Mouse (Mus musculus): ENCODE data around the gene Pdp2.

Pdp2 gene

DNA sequence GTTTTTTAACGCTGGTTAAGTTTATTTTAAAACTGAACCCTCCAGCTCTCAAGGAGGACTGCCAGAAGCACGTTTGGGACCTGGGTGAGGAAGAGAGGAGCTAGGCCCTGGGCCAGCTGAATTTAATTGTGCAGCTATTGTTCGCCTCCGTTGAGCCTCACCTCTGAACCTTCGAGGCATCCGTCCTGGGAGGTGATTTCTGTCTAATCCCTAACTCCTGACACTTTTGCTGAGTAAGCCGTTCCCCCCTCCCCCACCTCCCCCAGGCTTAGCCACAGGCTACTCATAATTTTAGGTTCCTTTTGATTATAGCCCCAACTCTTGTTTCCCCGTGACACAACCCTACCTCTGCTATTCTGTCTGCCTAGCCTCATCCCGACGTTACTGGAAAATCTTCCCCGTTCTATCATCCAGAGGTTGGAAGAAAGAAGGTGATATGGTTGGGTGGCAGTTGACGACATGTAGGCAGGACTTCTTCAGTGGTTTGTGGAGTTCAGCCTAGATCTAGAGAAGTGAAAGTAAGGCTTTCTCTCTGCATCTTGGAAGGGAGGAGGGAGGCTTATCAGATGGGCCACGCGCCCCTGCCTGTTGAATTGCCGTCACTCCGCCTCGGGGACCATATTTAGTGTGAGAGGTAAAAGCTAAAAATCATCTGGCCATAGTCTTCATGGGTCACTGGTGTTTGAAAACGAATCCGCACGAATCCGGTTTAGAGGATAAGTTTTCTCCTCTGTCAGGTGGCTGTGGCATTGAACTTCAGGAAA lies 4.7 kb downstream of the Pdp2 start:
- DNase-seq (ENCODE audit: low read depth, low spot score) = no peak

DNA sequence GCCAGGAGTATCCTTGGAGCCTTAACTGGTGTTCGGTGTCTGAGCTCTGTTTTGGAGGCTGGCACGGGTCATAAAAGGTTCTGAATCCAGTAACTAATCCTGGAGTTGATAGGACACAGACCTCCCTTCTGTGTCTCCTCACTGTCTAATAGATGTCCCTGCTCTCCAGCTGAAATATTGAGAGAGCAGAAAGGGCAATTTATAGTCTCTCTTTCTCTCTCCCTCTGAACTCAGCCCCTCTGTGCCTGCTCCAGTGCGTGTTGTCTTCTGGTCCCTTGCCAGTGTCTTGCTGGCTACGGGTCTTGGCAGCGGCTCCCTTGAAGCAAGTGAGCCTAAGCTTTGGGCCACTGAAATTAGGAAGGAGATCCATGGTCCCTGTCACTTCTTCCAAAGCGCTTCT lies 6.4 kb downstream of the Pdp2 start:
- no peak for DNase-seq (ENCODE audit: low read depth, low spot score)

DNA sequence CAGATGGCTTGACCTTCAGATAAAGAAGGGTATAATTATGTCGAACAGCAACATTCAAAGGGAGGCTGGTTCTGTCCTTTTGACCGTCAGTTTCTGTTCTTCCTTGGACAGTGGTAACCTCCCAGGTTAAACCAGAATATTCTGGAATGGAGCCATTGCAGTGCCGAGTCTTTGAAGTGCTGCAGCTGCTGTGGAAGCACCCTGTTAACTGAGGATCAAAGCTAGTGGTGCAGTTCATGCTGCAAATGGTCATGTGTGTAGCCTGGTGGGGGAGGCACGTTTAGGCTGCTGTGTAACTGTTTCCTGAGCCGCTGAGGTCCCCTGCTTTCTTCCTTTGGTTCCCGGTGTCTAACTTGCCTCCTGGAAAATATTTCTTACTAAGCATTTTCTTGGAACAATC lies 7.2 kb downstream of the Pdp2 start:
- no peak for DNase-seq (ENCODE audit: low read depth, low spot score)

DNA sequence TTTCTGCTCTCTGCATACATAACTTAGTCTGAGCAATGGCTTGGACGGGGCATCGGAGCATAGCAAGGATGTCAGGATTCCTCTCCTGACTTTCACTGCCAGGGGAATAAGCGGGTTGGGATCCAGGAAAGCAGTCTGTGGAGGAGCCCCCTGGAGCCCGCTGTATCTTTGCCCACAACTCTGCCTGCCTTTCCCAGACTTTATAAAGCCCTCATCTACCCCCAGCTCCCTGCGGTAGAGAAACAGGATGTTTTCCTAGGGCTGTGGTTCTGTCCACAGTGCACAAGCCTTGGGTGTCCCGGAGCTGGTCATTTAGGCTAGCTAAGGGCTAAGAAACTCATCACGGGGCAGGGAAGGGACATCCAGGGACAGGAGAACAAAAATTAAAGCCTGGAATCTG lies 10.1 kb downstream of the Pdp2 start:
- DNase-seq (ENCODE audit: low read depth, low spot score) = no peak

DNA sequence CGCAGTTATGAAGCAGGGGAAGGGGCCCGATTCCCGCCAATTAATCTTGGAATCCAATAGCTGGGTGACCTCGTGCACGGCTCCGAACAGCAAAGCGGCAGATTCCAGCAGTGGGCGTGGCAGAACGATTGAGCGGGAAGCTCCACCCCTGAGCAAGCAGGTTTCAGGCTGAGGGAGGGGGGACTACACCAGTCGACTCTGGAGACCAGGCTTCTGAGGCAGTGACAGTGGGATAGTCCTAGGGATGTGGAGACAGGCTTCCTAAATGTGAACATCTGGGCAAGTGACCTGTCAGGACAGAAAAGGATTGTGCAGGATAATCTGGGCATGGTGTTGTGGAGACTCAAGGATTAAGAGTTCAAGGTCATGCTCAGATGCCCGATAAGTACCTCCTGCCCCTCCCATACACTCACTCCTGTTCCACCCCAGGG lies 10.7 kb downstream of the Pdp2 start:
- peak; percentile 16 for DNase-seq (ENCODE audit: low read depth, low spot score)

DNA sequence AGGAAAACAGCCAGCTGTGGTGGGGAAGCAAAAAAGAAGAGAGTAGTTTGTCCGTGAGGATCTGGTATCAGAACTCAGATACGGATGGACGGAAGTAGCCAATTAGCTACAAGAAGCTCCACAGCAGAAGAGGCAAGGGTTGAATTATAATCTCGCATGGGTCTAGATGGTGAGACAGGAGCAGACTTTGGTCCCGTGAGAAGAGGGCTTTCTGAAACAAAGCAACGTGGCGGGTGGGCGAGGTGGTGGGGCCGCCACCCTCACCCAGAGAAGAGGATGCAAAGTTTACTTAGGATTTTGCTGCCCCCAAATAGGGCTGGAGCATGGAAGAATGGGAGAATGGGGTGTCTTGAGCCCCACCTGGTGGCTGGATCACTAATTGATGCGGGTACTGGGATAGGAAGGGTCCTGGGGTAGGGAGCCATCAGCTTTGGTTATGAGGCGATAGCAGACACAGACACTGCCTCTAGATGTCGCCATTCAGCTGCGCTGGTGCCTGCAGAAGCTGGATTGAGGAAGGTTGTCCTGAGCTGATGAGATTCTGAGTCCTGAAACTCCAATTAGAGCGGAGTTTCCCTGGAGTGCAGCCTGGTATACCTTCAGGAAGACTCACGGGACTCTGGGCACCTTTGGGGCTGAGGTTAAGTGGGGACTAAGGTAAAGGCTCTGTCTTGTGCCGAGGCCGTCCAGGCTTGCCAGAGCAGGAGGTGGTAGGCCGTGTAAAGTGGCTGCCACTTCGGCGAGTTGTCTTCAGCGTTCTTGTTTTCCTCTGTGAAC lies 11.4 kb downstream of the Pdp2 start:
- DNase-seq (ENCODE audit: low read depth, low spot score) = peak; percentile 76

DNA sequence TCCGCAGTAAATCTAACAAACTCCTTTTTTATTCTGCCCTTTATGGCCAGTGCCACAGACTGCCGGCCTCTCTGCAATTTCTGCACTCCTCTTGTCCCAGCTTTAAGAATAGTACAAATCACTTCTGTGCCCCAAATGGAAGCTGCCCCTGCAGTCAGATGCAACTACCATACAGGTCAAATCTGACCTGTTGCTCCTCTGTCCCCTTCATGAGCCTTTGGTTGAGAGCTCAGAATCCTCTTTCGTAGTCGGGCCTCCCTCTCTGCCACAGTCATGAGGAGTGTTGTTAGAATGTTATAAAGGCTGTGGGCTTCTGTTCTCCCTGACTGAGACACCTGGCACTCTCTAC lies 12.0 kb downstream of the Pdp2 start:
- DNase-seq (ENCODE audit: low read depth, low spot score) = no peak

DNA sequence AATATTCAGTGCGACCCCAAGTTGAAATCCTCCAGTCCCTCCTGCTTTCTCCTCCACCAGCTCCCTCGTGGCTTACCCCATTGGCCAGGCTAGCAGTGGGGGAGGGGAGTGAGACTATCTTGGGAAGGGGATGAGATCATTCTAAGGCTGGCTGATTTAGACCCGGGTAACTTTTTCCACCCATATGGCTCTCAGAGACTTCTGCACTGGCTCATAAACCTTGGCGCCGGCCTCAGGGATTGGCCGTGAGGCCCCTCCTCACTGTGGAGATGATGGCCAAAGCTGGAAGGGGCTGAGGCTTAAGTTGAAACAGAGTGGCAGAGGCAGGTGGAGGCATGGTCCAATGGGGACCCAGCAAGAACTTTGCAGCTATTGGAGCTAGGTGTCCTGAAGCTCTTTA lies 15.1 kb downstream of the Pdp2 start:
- DNase-seq (ENCODE audit: low read depth, low spot score) = no peak

DNA sequence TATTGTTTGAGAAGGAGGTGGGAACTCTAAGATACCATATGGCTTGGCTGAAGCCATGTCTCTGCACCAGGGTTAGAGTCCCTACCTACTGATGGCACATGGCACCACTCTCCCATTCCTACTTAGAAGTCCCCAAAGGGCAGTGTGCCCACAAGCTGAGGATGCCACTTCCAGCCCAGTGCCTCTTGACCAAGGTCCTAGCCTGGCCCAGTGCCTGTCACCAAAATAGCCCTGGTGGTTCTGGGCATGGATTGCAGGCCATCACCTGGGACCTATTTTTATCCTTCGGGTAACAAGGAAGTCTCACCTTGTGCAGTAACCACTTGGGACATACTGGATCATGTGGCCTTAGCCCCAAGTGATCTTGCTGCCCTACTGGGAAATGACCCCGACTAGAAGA lies 16.7 kb downstream of the Pdp2 start:
- no peak for DNase-seq (ENCODE audit: low read depth, low spot score)

DNA sequence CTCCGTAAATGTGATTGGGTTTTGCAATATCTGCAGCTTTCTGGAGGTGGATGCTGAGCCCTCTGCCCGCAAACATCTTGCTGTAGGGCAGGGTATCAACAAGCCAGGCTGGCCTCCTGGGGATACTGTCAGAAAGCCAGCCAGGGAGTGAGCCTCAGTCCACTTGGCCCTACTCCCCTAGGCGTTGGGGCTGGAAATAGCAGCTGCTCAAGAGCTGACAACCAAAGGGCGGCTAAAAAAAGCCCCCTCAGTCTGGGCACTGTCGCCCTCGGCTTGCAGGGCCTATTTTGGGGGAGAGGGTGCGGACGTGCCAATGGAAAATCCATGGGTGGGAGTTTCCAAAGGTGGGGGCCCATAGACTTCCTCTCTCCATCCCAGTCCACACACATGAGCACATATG lies 18.0 kb downstream of the Pdp2 start:
- DNase-seq (ENCODE audit: low read depth, low spot score) = no peak

DNA sequence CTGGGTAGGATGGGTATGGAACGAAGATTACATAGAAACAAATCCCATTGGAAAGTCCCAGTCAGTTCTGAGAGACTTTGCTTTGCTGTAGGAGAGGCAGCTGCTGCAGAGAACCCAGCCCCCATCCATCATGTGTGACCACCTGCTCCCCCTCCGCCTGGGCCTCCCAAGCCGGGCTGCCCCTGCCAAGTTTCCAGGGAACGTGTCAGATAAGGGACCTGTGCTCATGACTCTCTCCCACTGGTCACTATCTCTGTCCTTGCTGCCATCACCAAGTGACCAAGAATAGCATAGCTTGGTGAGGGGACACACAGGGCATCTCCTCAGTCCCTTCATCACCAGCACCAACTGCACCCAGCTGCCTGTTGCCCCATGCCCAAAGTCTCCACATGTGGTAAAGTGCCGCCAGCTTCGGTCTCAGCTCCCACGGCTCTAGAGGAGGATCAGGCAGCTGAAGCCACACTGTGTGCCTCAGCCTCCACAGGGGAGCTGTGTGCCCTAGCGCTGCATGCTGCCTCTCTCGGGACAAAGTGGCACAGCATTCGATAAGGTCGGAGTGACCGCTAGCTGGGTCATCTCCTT lies 19.0 kb downstream of the Pdp2 start:
- no peak for DNase-seq (ENCODE audit: low read depth, low spot score)

DNA sequence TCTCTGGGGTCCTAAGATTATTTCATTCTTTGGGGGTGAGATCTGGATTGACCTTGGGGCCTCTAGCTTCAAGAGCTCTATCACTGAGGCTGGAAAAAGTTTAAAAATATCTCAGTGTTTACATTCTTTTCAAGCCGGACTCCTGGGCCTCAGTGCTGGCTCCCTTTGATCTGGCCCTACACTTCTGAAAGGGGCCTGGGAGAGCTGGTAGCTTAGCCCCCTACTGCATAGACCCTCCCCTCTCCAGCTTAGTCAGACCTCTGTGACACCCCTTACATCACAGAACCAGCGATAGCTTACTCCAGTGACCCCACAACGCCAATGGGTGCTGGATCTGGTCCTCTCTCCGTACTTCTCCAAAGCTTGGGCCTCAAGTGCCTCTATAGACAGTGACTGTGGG lies 20.4 kb downstream of the Pdp2 start:
- no peak for DNase-seq (ENCODE audit: low read depth, low spot score)

DNA sequence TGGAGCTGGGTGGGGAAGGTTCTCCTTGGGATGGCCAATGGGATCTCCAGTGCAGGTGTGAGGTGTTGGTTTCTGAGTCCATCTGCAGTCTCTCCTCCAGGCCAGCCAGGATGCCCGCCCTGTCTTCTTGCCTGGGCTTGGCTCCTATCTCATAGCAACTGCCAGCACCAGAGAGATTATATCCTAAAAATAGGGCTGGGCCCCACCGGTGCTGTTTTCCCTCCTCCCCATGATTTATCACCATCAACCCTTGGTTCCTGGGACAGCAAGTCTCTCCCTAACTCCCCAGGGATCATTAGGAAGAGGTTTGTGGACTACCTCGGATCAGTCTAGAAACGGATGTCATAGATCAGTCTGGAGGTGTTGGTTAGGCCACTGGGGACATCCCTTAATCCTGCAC lies 21.9 kb downstream of the Pdp2 start:
- DNase-seq (ENCODE audit: low read depth, low spot score) = no peak

DNA sequence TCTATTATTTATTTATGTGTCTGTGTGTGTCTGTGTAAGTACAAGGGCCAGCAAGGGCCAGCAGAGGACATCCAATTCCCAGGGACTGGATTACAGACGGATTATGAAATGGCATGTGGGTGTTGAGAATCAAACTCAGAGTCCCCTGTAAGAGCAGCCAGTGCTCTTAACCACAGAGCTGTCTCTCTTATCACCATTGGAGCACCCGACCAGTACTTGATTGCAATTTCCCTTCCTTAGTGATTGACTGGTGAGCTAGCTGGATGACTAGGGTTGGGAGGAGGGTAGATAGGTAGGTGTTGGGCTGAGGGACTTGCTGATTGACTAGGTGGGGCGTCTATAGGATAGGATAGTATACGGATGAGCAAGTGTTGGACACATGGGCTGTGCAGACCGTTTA lies 29.5 kb downstream of the Pdp2 start:
- no peak for DNase-seq (ENCODE audit: low read depth, low spot score)

DNA sequence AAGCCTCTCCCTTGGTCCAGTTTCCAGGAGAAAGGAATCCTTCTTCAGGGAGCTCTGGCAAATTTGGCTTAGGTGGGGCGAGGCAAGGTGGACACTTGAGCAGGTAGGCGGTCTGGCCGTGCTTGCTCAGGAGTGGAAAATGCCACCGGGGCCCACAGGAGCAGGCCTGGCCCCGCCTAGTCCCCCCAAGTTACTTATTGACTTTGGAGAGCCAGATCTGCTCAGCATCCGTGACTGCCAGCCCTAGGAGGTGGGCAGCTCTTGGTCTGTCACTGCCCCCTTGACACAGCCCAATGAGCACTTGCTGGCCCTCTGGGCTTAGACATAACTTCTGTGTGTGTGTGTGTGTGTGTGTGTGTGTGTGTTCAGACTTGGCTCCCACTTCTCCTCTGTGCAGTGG lies 32.9 kb downstream of the Pdp2 start, which contains the start of gene Cdh16:
TSS of gene Cdh16 (minus strand) at position 236 of the 400 bp plus-strand sequence.
- no peak for DNase-seq (ENCODE audit: low read depth, low spot score)

DNA sequence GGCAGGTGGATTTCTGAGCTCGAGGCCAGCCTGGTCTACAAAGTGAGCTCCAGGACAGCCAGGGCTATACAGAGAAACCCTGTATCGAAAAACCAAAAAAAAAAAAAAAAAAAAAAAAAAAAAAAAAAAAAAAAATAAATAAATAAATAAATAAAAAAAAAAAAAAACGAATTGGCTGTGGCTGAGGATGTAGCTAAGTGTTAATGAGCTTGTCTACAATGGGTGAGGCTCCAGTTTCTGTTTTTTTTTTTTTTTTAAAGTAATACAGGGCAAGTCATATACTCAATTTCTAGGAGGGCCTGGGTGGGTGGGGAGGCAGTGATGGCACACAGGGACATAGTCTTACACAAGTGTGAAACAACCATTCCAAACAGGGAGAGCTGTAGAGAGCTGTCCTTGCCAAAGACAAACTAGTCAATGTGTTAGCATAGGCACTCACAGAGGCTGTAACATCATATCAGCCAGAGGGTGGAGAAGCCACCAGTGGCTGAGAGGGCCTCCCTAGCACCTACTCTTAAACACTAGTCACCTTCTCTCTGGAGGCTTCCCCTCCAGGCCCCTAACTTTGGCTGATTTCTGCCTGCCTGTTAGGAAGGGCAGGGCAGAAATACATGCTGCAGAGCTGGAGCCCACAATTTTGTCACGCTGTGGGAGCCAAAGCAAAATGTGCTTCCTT lies 36.0 kb downstream of the Pdp2 start:
- DNase-seq (ENCODE audit: low read depth, low spot score) = no peak

DNA sequence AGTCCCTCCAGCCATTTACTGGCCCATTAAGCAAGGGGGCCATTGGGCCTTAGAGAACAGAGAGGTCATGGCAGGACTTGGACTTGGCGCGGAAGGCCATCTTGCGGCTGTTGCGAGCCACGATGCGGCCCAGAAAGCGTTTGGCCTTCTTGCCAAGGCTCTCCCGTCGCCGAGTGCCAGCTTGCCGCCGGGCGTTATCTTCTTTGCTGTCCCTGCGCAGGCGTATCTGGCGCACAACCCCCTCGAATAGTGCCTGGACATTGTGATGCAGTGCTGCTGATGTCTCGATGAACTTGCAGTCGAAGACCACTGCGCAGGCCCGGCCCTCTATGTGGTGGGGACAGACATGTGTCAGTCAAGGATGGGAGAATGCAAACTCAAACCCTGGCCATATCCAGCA lies 37.2 kb downstream of the Pdp2 start:
- DNase-seq (ENCODE audit: low read depth, low spot score) = no peak

DNA sequence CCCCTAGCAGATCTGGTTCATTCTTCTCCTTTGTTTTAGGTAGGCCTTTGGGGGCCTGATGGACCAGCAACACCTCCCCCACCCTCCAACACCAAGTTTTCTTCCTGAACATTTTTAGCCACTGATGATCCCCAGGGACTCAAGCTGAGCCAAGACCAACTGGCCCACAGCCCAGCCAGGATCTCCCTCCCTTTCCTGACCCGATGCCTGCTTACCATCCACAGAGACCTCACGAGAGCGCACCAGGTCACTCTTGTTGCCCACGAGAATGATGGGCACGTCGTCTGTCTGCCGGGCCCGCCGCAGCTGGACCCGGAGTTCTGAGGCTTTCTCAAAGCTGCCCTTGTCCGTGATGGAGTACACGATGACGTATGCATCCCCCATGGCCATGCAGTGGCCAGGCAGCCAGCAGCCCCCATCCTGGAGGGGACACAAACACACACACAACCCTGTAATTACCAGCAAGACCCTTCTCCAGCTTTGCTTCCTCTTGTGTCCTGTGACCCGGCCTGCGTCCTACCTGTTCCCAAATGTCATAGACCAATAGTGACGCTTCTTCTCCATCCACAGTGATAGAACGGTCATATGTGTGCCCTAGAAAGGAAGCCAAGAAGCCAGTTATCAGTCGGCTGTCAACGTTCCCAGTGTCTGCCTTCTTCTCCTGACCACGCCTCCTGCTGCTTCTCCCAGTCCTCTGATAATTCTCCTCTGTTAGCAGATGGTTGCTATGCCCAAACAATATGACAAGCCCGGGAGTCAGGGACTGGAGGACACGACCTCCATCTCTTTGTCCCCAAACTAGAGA lies 38.3 kb downstream of the Pdp2 start:
- no peak for DNase-seq (ENCODE audit: low read depth, low spot score)

DNA sequence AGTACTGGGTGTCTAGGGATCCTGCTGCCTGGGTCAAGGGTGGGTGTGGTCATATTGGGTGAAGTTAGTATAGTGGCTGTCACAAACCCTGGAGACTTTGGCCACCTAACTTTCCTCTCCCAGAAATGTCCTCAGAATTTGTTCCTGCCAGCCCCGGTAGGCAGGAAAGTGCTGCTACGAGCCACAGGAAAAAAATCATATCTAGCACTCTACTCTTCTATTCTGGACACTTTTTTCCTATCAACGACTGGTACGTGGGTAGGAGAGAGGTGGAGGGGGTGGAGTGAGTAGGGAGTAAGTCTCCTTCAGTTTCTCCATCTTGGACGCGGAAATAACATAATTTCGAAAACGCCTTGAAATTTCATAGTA lies 38.8 kb downstream of the Pdp2 start:
- no peak for DNase-seq (ENCODE audit: low read depth, low spot score)

DNA sequence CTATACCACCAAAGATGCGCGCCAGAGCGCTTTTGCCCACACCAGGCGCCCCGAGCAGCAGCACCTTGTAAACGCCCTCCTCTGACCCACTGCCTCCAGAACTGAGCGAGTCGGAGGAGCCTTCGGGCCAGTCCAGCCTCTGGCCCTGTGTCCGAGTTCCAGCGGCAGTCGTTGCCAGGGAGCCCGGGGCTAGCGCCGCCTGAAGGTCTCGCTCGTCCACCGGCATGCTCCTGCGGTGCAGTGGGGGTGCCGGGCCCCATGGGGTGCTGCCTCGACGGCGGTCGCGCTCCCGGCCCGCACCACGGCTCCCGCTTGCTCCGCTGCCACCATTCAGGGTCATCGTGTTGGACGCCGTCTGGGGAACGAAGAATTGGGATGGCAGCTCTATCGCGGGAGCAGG lies 39.3 kb downstream of the Pdp2 start:
- DNase-seq (ENCODE audit: low read depth, low spot score) = no peak

DNA sequence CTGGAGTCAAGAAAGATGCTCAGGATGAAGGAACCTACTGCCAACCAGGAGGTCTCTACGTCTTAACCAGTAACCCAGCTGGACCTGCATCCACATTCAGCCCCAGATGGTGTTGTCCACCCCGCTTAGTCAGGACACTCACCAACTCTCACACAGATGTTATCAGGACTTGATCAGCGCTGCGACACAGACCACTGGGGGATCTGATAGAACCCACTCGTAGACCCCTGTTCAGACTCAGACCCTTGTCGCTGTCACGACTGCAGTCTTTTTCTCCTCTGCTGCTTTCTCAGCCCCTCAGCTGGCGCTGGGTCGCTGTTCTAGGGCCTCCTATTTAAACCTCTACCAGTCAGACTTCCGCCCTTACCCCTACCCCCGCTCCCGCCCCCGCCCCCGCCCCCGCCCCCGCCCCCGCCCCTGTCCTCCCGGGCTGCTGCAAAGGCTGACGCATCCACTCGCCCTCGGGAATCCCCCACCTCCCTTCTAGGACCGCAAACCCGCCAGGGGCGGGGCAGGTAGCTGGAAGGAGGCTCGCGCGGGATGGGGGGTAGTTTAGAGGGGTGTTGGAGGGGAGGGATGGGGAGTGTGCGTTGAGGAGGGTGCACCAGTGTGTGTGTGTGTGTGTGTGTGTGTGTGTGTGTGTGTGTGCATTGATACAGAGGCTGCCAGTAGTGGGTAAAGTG lies 39.9 kb downstream of the Pdp2 start, which contains the start of gene Rrad:
TSS of gene Rrad (minus strand) at position 347 of the 683 bp plus-strand sequence.
- peak; percentile 8 for DNase-seq (ENCODE audit: low read depth, low spot score)
